Mouse (Mus musculus): Measurements from ENCODE around the gene Cd6. TPM values are rescaled to one million over a fixed set of nuclear protein-coding genes. Genes with fewer than 3 reads are reported as not detected.

Cd6 gene
- polyA plus RNA-seq, 1 experiment from 2014 or later, result 0.07 TPM

GRCm38 (mm10) chr19:10832030-10832429 lies 2.2 kb upstream of the Cd6 start:
- ATAC-seq (ENCODE audit: low FRiP score, low TSS enrichment) (no peak), DNase-seq (ENCODE audit: low spot score) (no peak)
- Histone ChIP-seq H3K27me3 (ENCODE audit: control insufficient read depth, insufficient read depth, low read length) (no peaks in the 10 kb centered on the region), H3K4me3 (ENCODE audit: low read depth, low read length) (no peak overlapping the region), H3K27ac (replicated peaks) (no peak overlapping the region), H3K4me1 (replicated peaks; ENCODE audit: control insufficient read depth, insufficient read depth) (no peaks in the 10 kb centered on the region), H3K36me3 (ENCODE audit: control insufficient read depth, insufficient read depth, low read length) (no peaks in the 10 kb centered on the region), H3K4me2 (replicated peaks; ENCODE audit: low read depth) (no peak overlapping the region), H3K9ac (ENCODE audit: low read length) (no peak overlapping the region), H3K9me3 (ENCODE audit: control insufficient read depth, low read length) (no peaks in the 10 kb centered on the region)
- 77% methylated on average over 3 of the region's 3 CpGs for WGBS
- TF ChIP-seq EP300 (optimal IDR thresholded peaks at IDR 0.05) (no peak), CTCF (IDR thresholded peaks at IDR 0.05; ENCODE audit: low read depth) (no peak)

GRCm38 (mm10) chr19:10831424-10831823 lies 1.6 kb upstream of the Cd6 start:
- Histone ChIP-seq H3K27ac (replicated peaks) (no peak overlapping the region), H3K4me3 (ENCODE audit: low read depth, low read length) (no peak overlapping the region), H3K27me3 (ENCODE audit: control insufficient read depth, insufficient read depth, low read length) (no peaks in the 10 kb centered on the region), H3K4me2 (replicated peaks; ENCODE audit: low read depth) (no peak overlapping the region), H3K9me3 (ENCODE audit: control insufficient read depth, low read length) (no peaks in the 10 kb centered on the region), H3K4me1 (replicated peaks; ENCODE audit: control insufficient read depth, insufficient read depth) (no peaks in the 10 kb centered on the region), H3K9ac (ENCODE audit: low read length) (no peak overlapping the region), H3K36me3 (ENCODE audit: control insufficient read depth, insufficient read depth, low read length) (no peaks in the 10 kb centered on the region)
- DNase-seq (ENCODE audit: low spot score), result peak; percentile 81
- 10% methylated on average over 5 of the region's 5 CpGs for WGBS
- TF ChIP-seq EP300 (optimal IDR thresholded peaks at IDR 0.05) (no peak), CTCF (IDR thresholded peaks at IDR 0.05; ENCODE audit: low read depth) (peak; percentile 78)
- ATAC-seq (ENCODE audit: low FRiP score, low TSS enrichment), result peak; percentile 80; the same call in 1 of the 2 replicates

GRCm38 (mm10) chr19:10828321-10828720 lies 1.5 kb downstream of the Cd6 start:
- H3K4me1 ChIP-seq (replicated peaks; ENCODE audit: control insufficient read depth, insufficient read depth), result no peaks in the 10 kb centered on the region
- ATAC-seq (ENCODE audit: low FRiP score, low TSS enrichment), result no peak
- TF ChIP-seq CTCF (IDR thresholded peaks at IDR 0.05; ENCODE audit: low read depth), result no peak
- TF ChIP-seq EP300 (optimal IDR thresholded peaks at IDR 0.05), result no peak
- DNase-seq (ENCODE audit: low spot score), result no peak
- no peak overlapping the region for H3K4me3 ChIP-seq (ENCODE audit: low read depth, low read length)
- H3K27ac ChIP-seq (replicated peaks), result no peak overlapping the region
- H3K27me3 ChIP-seq (ENCODE audit: control insufficient read depth, insufficient read depth, low read length), result no peaks in the 10 kb centered on the region
- no peak overlapping the region for H3K9ac ChIP-seq (ENCODE audit: low read length)
- H3K36me3 ChIP-seq (ENCODE audit: control insufficient read depth, insufficient read depth, low read length), result no peaks in the 10 kb centered on the region
- no peaks in the 10 kb centered on the region for H3K9me3 ChIP-seq (ENCODE audit: control insufficient read depth, low read length)
- 95% methylated on average over 5 of the region's 5 CpGs for WGBS
- H3K4me2 ChIP-seq (replicated peaks; ENCODE audit: low read depth), result no peak overlapping the region

GRCm38 (mm10) chr19:10824061-10824460 lies 5.8 kb downstream of the Cd6 start:
- Histone ChIP-seq H3K4me1 (replicated peaks; ENCODE audit: control insufficient read depth, insufficient read depth) (no peaks in the 10 kb centered on the region), H3K27ac (replicated peaks) (no peak overlapping the region), H3K9ac (ENCODE audit: low read length) (no peak overlapping the region), H3K27me3 (ENCODE audit: control insufficient read depth, insufficient read depth, low read length) (no peaks in the 10 kb centered on the region), H3K36me3 (ENCODE audit: control insufficient read depth, insufficient read depth, low read length) (no peaks in the 10 kb centered on the region), H3K4me3 (ENCODE audit: low read depth, low read length) (no peak overlapping the region), H3K9me3 (ENCODE audit: control insufficient read depth, low read length) (no peaks in the 10 kb centered on the region), H3K4me2 (replicated peaks; ENCODE audit: low read depth) (no peak overlapping the region)
- no peak for TF ChIP-seq EP300 (optimal IDR thresholded peaks at IDR 0.05)
- no peak for TF ChIP-seq CTCF (IDR thresholded peaks at IDR 0.05; ENCODE audit: low read depth)
- 61% methylated on average over 7 of the region's 7 CpGs for WGBS
- ATAC-seq (ENCODE audit: low FRiP score, low TSS enrichment) (no peak), DNase-seq (ENCODE audit: low spot score) (no peak)

GRCm38 (mm10) chr19:10822534-10822933 lies 7.3 kb downstream of the Cd6 start:
- ATAC-seq (ENCODE audit: low FRiP score, low TSS enrichment) (no peak), DNase-seq (ENCODE audit: low spot score) (no peak)
- H3K4me2 ChIP-seq (replicated peaks; ENCODE audit: low read depth), result no peak overlapping the region
- no peak overlapping the region for H3K4me3 ChIP-seq (ENCODE audit: low read depth, low read length)
- no peak overlapping the region for H3K27ac ChIP-seq (replicated peaks)
- H3K36me3 ChIP-seq (ENCODE audit: control insufficient read depth, insufficient read depth, low read length), result no peaks in the 10 kb centered on the region
- TF ChIP-seq EP300 (optimal IDR thresholded peaks at IDR 0.05) (no peak), CTCF (IDR thresholded peaks at IDR 0.05; ENCODE audit: low read depth) (no peak)
- H3K9ac ChIP-seq (ENCODE audit: low read length), result no peak overlapping the region
- WGBS, result 91% methylated on average over 4 of the region's 4 CpGs
- H3K9me3 ChIP-seq (ENCODE audit: control insufficient read depth, low read length), result no peaks in the 10 kb centered on the region
- no peaks in the 10 kb centered on the region for H3K27me3 ChIP-seq (ENCODE audit: control insufficient read depth, insufficient read depth, low read length)
- no peaks in the 10 kb centered on the region; the same call in 1 of the 2 replicates for H3K4me1 ChIP-seq (replicated peaks; ENCODE audit: control insufficient read depth, insufficient read depth)

GRCm38 (mm10) chr19:10821319-10821718 lies 8.5 kb downstream of the Cd6 start:
- Histone ChIP-seq H3K36me3 (ENCODE audit: control insufficient read depth, insufficient read depth, low read length) (no peaks in the 10 kb centered on the region), H3K4me1 (replicated peaks; ENCODE audit: control insufficient read depth, insufficient read depth) (no peaks in the 10 kb centered on the region; the same call in 1 of the 2 replicates), H3K4me2 (replicated peaks; ENCODE audit: low read depth) (no peak overlapping the region), H3K27me3 (ENCODE audit: control insufficient read depth, insufficient read depth, low read length) (no peaks in the 10 kb centered on the region), H3K27ac (replicated peaks) (no peak overlapping the region), H3K9me3 (ENCODE audit: control insufficient read depth, low read length) (no peaks in the 10 kb centered on the region), H3K9ac (ENCODE audit: low read length) (no peak overlapping the region), H3K4me3 (ENCODE audit: low read depth, low read length) (no peak overlapping the region)
- TF ChIP-seq EP300 (optimal IDR thresholded peaks at IDR 0.05), result no peak
- no peak for TF ChIP-seq CTCF (IDR thresholded peaks at IDR 0.05; ENCODE audit: low read depth)
- DNase-seq (ENCODE audit: low spot score) (no peak), ATAC-seq (ENCODE audit: low FRiP score, low TSS enrichment) (no peak)
- WGBS, result 68% methylated on average over 7 of the region's 7 CpGs
